Mouse (Mus musculus) heart, postnatal 0 days (tissue): Measurements from ENCODE around the gene Gipc3. TPM values are rescaled to one million over a fixed set of nuclear protein-coding genes. Genes with fewer than 3 reads are reported as not detected.

Experiments used
- ATAC-seq: fragments of 200-750 bp; cut with Nextera tagmentation; 2 replicates; pipeline ENCODE4 v1.8.0; 2017; ENCODE audit warnings: low read depth, moderate number of reproducible peaks, moderate library complexity; ENCODE audit not compliant: insufficient read depth
- DNase-seq: peaks from one replicate; pipeline ENCODE4 v3.0.0-alpha.2; 2016; ENCODE audit warnings: low spot score
- H3K27ac ChIP-seq: fragments of 300-500 bp; sonication (generic); 2 replicates; pipeline ENCODE4 v1.5.1; 2014; ENCODE audit warnings: low read depth, mild to moderate bottlenecking
- H3K27me3 ChIP-seq: fragments of 300-500 bp; sonication (generic); 2 replicates; pipeline ENCODE4 v1.6.1; 2014; ENCODE audit warnings: low read length, mixed read lengths; ENCODE audit not compliant: control insufficient read depth, insufficient read depth
- H3K36me3 ChIP-seq: fragments of 300-500 bp; sonication (generic); replicated peaks from 2 replicates; pipeline ENCODE4 v1.6.1; 2014; ENCODE audit warnings: low read length, mixed read lengths; ENCODE audit not compliant: control insufficient read depth, insufficient read depth
- H3K4me1 ChIP-seq: fragments of 300-500 bp; sonication (generic); 2 replicates; pipeline ENCODE4 v1.6.1; 2014; ENCODE audit warnings: antibody characterized with exemption; ENCODE audit not compliant: control insufficient read depth, insufficient read depth
- H3K4me2 ChIP-seq: fragments of 300-500 bp; sonication (generic); 2 replicates; pipeline ENCODE4 v1.6.1; 2014; ENCODE audit warnings: low read depth, mild to moderate bottlenecking, low read length, moderate library complexity
- H3K4me3 ChIP-seq: fragments of 300-500 bp; sonication (generic); 2 replicates; pipeline ENCODE4 v1.5.1; 2014; ENCODE audit warnings: low read depth, low read length
- H3K9ac ChIP-seq: fragments of 300-500 bp; sonication (generic); replicated peaks from 2 replicates; pipeline ENCODE4 v1.6.1; 2014; ENCODE audit warnings: low read depth, low read length, mixed read lengths
- H3K9me3 ChIP-seq: fragments of 300-500 bp; sonication (generic); replicated peaks from 2 replicates; pipeline ENCODE4 v1.6.1; 2016; ENCODE audit warnings: low read length; ENCODE audit not compliant: control insufficient read depth
- CTCF ChIP-seq: IDR thresholded peaks from 2 replicates; pipeline ENCODE4 v1.5.1; 2016; ENCODE audit warnings: antibody characterized with exemption, control low read depth, low read depth
- EP300 ChIP-seq: IDR thresholded peaks from 2 replicates; pipeline ENCODE4 v1.6.1; 2016; ENCODE audit warnings: antibody characterized with exemption, low read depth
- WGBS: fragments of 180-500 bp; shearing (Covaris S2); extraction: QIAGEN DNeasy Blood & Tissue Kit; methylation state at CpG from one replicate; pipeline ENCODE4 v1.1.7; 2014; 5-methylcytosine and 5-hydroxymethylcytosine counted together
- polyA plus RNA-seq: library from polyadenylated mRNA; unstranded; fragments of >200 nt; fragmentation: Nextera tagmentation; extraction: Ambion mirVana; gene quantifications from 2 replicates; pipeline ENCODE4 v1.2.1, GENCODE M21; 2015
- total RNA-seq: library from RNA; depleted of rRNA; stranded (reverse); fragments of >200 nt; gene quantifications from 2 replicates; pipeline ENCODE4 v1.2.3, GENCODE M21; 2014; ENCODE audit warnings: low replicate concordance

The Gipc3 gene
- total and polyA plus RNA-seq, 2 experiments from 2014 or later = 0.08 to 0.16 TPM

- DNase-seq = no peak
- Histone ChIP-seq H3K27ac (peak overlapping the region; percentile 87), H3K9me3 (no peaks in the 10 kb centered on the region), H3K27me3 (no peaks in the 10 kb centered on the region), H3K9ac (peak overlapping the region; percentile 77), H3K4me1 (peaks cover 13% of the 10 kb centered on the region), H3K4me2 (peak overlapping the region; percentile 94), H3K4me3 (peak overlapping the region; percentile 86), H3K36me3 (peaks cover 24% of the 10 kb centered on the region)
- no peak for TF ChIP-seq EP300
- TF ChIP-seq CTCF = no peak
- ATAC-seq = no peak
- WGBS = 1% methylated on average over 28 of the region's 29 CpGs
These were observed 6.9 kb upstream of the Gipc3 start for GRCm38 (mm10) chr10:81349961-81350350.

DNA sequence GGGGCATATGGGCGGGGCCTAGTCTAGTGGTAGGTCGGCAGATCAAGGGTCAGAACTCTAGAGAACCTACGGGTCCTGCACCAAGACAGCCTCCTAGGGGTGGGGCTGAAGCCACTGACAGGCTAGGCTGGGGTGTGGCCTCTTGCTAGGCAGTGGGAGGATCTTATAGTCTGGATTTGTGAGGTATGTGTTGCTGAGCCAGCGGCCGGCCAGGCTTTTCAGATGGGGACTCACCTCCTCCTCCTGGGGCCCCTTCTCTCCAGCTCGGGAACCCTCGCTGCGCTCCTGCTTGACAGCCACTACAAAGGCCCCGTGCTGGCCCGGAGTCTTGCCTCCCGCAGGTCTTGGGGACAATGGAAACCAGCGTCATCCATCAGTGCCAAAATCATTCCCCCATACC lies 6.1 kb upstream of the Gipc3 start:
- no peak for ATAC-seq
- Histone ChIP-seq H3K4me2 (peak overlapping the region; percentile 94), H3K36me3 (peaks cover 24% of the 10 kb centered on the region), H3K4me3 (peak overlapping the region; percentile 86), H3K9me3 (no peaks in the 10 kb centered on the region), H3K27ac (0 out of 2 replicates have a peak overlapping the region, but pooled peaks have one; percentile 87), H3K27me3 (no peaks in the 10 kb centered on the region), H3K9ac (peak overlapping the region; percentile 77), H3K4me1 (peaks cover 13% of the 10 kb centered on the region)
- DNase-seq = no peak
- 12% methylated on average over 12 of the region's 12 CpGs for WGBS
- TF ChIP-seq EP300 = no peak
- TF ChIP-seq CTCF = no peak

DNA sequence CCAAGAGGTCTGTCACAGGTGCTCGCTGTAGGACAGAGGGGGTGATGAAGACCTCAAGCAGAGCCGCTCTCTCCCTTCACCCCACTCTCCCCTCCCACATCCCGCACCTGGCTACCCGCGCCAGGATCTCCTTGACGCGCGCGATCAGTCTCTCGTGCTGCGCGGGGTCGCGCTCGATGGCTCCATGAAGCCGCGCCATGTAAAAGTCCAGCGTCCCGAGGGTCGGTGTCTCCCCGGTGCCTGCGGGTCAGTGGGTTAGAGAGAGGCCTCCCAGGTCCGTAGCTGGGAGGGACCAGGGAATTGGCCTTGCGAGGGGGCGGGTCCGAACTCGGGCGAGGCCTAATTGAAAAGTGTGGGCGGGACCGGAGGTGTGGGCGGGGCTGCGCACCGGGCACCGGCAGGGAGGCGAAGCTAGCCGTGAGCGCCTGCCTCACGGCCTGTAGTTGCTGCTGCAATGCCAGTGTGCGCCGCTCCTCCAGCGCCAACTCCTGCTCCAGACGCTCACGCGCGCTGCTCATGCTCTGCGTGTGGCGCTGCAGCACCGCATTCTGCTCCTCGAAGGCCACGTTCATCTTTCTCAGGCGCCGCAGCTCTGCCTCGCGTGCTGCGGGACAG lies 3.5 kb upstream of the Gipc3 start:
- Histone ChIP-seq H3K4me2 (no peak overlapping the region), H3K27ac (no peak overlapping the region), H3K4me1 (peaks cover 13% of the 10 kb centered on the region), H3K9me3 (no peaks in the 10 kb centered on the region), H3K27me3 (peaks cover 19% of the 10 kb centered on the region), H3K36me3 (peaks cover 24% of the 10 kb centered on the region), H3K9ac (no peak overlapping the region), H3K4me3 (no peak overlapping the region)
- DNase-seq = no peak
- no peak for ATAC-seq
- WGBS = 34% methylated on average over 54 of the region's 55 CpGs
- TF ChIP-seq EP300 (no peak), CTCF (peak; percentile 11; the same call in 1 of the 2 replicates)

DNA sequence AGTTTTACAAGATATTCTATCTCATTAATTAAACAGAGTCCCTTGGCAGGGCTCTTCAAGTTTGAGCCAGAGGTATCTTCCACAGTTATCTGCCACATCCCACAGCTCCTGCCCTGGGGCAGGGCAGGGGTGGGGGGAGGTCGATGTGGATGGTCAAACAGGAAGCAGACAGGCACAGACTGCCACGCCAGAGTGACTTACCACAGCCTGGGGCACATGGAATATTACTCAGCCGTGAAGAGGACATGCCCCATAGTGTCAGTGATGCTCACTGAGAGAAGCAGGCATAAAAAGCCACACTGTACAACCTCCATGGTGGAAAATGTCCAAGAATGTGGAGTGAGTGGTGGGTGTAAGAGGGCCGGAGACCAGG lies 2.1 kb upstream of the Gipc3 start:
- H3K27me3 ChIP-seq = peaks cover 19% of the 10 kb centered on the region

GRCm38 (mm10) chr10:81344421-81345161 lies 1.5 kb upstream of the Gipc3 start:
- H3K9me3 ChIP-seq = no peaks in the 10 kb centered on the region
- no peak overlapping the region; the same call in 1 of the 2 replicates for H3K27ac ChIP-seq
- H3K9ac ChIP-seq = no peak overlapping the region
- no peak overlapping the region for H3K4me3 ChIP-seq
- H3K27me3 ChIP-seq = peaks cover 19% of the 10 kb centered on the region
- H3K4me2 ChIP-seq = no peak overlapping the region
- H3K36me3 ChIP-seq = peaks cover 24% of the 10 kb centered on the region
- TF ChIP-seq EP300 (no peak), CTCF (peak; percentile 41; the same call in 1 of the 2 replicates)
- no peak for ATAC-seq
- no peak for DNase-seq
- peaks cover 8% of the 10 kb centered on the region for H3K4me1 ChIP-seq
- 25% methylated on average over 8 of the region's 8 CpGs for WGBS

More for the DNA sequence above, 2.1 kb upstream of the Gipc3 start:
- Histone ChIP-seq H3K9me3 (no peaks in the 10 kb centered on the region), H3K9ac (no peak overlapping the region), H3K27ac (no peak overlapping the region), H3K4me1 (peaks cover 9% of the 10 kb centered on the region), H3K4me2 (no peak overlapping the region), H3K4me3 (no peak overlapping the region), H3K36me3 (peaks cover 24% of the 10 kb centered on the region)
- WGBS = 81% methylated on average over 4 of the region's 4 CpGs
- DNase-seq (no peak), ATAC-seq (no peak)
- TF ChIP-seq CTCF (no peak), EP300 (no peak)
